Mouse (Mus musculus): Measurements from ENCODE around the gene As3mt. TPM values are rescaled to one million over a fixed set of nuclear protein-coding genes. Genes with fewer than 3 reads are reported as not detected.

The As3mt gene
- polyA plus RNA-seq, 1 experiment from 2014 or later, result 50.6 TPM

DNA sequence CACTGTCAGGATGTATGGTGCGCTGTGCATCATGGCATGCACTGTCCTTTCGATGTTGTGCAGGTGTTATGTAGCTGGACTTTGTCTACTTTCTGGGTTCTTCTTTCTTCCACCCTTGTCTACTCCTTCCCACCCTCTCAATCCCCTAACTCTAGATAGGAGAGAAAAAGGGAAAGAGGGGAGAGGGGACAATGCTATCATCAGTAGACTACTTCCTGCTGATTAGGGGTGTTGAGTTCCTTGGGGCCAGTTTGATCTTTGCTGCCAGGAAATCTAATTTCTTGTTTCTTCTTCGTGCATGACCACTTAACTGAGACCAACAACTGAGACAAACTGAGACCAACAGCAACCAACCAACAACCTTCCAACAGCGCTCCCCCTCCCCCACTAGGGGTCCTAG, 3.4 kb downstream of the As3mt start:
- DNase-seq (ENCODE audit: low spot score) (no peak), ATAC-seq (replicated peaks; ENCODE audit: low FRiP score, low TSS enrichment, low read depth) (no peak)
- no peak overlapping the region for H3K27ac ChIP-seq (ENCODE audit: low read depth)
- peaks cover 4% of the 10 kb centered on the region; the same call in 1 of the 2 replicates for H3K4me1 ChIP-seq (replicated peaks; ENCODE audit: control insufficient read depth, insufficient read depth, low read length)
- H3K36me3 ChIP-seq (ENCODE audit: control insufficient read depth, insufficient read depth, low read length), result 0 out of 2 replicates have a peak, but pooled peaks cover 2% of the 10 kb centered on the region
- H3K4me2 ChIP-seq (ENCODE audit: low read length), result no peak overlapping the region
- no peaks in the 10 kb centered on the region for H3K9me3 ChIP-seq (ENCODE audit: control insufficient read depth, low read length)
- H3K4me3 ChIP-seq (ENCODE audit: low read depth, low read length), result no peak overlapping the region
- no peak overlapping the region for H3K9ac ChIP-seq (ENCODE audit: low read length)
- 90% methylated on average over 4 of the region's 4 CpGs for WGBS
- no peaks in the 10 kb centered on the region for H3K27me3 ChIP-seq (replicated peaks; ENCODE audit: control insufficient read depth, insufficient read depth, low read length)

DNA sequence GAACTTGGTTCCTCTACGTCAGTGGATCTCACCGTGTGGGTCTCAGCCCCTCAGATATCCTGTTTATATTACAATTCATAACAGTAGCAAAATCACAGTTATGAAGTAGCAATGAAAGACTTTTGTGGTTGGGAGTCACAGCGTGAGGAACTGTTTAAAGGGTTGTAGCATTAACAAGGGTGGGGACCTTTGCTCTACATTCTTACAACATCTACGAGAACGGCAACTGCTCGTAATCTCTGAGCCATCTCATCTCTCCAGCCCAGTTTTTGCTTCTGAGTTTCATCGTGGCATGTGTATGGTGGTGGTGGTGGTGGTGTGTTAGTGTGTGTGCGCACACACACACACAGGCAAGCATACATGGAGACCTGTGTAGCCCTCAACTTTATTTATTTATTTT, 7.0 kb downstream of the As3mt start:
- WGBS, result 80% methylated on average over 8 of the region's 8 CpGs
- ATAC-seq (replicated peaks; ENCODE audit: low FRiP score, low TSS enrichment, low read depth) (no peak), DNase-seq (ENCODE audit: low spot score) (no peak)
- Histone ChIP-seq H3K4me1 (replicated peaks; ENCODE audit: control insufficient read depth, insufficient read depth, low read length) (no peaks in the 10 kb centered on the region), H3K9ac (ENCODE audit: low read length) (no peak overlapping the region), H3K4me3 (ENCODE audit: low read depth, low read length) (no peak overlapping the region), H3K27ac (ENCODE audit: low read depth) (no peak overlapping the region), H3K27me3 (replicated peaks; ENCODE audit: control insufficient read depth, insufficient read depth, low read length) (no peaks in the 10 kb centered on the region), H3K4me2 (ENCODE audit: low read length) (no peak overlapping the region), H3K36me3 (ENCODE audit: control insufficient read depth, insufficient read depth, low read length) (0 out of 2 replicates have a peak, but pooled peaks cover 2% of the 10 kb centered on the region), H3K9me3 (ENCODE audit: control insufficient read depth, low read length) (no peaks in the 10 kb centered on the region)

- 92% methylated on average over 8 of the region's 8 CpGs for WGBS
- Histone ChIP-seq H3K36me3 (ENCODE audit: control insufficient read depth, insufficient read depth, low read length) (peaks cover 6% of the 10 kb centered on the region; the same call in 1 of the 2 replicates), H3K4me2 (ENCODE audit: low read length) (no peak overlapping the region), H3K27ac (ENCODE audit: low read depth) (no peak overlapping the region), H3K27me3 (replicated peaks; ENCODE audit: control insufficient read depth, insufficient read depth, low read length) (no peaks in the 10 kb centered on the region), H3K9me3 (ENCODE audit: control insufficient read depth, low read length) (no peaks in the 10 kb centered on the region), H3K9ac (ENCODE audit: low read length) (no peak overlapping the region), H3K4me1 (replicated peaks; ENCODE audit: control insufficient read depth, insufficient read depth, low read length) (no peaks in the 10 kb centered on the region), H3K4me3 (ENCODE audit: low read depth, low read length) (no peak overlapping the region)
- DNase-seq (ENCODE audit: low spot score) (no peak), ATAC-seq (replicated peaks; ENCODE audit: low FRiP score, low TSS enrichment, low read depth) (no peak)
Observed at GRCm38 (mm10) chr19:46715016-46715415, 7.8 kb downstream of the As3mt start.

DNA sequence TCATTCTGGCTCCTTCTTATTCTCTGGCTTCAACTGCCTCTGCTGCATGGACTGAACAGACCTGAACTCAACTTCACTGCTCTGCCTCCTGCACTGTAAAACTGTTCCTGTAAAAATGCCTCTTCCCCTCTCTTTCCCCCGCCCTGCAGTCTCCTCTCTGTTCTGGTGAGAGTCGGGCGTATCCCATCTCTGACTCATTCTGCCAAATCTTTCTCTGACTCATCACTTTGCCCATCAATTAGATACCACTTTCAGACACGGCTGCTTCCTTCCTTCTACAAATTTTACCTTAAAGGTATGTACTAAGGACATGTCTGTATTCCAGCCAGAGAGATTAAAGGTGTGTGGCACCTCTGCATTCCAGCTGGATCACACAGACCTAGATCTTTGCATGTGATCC, 10.9 kb downstream of the As3mt start:
- Histone ChIP-seq H3K27me3 (replicated peaks; ENCODE audit: control insufficient read depth, insufficient read depth, low read length) (no peaks in the 10 kb centered on the region), H3K9me3 (ENCODE audit: control insufficient read depth, low read length) (no peaks in the 10 kb centered on the region), H3K9ac (ENCODE audit: low read length) (no peak overlapping the region), H3K4me2 (ENCODE audit: low read length) (no peak overlapping the region), H3K36me3 (ENCODE audit: control insufficient read depth, insufficient read depth, low read length) (peaks cover 17% of the 10 kb centered on the region; the same call in 1 of the 2 replicates), H3K27ac (ENCODE audit: low read depth) (no peak overlapping the region), H3K4me3 (ENCODE audit: low read depth, low read length) (no peak overlapping the region), H3K4me1 (replicated peaks; ENCODE audit: control insufficient read depth, insufficient read depth, low read length) (no peaks in the 10 kb centered on the region)
- ATAC-seq (replicated peaks; ENCODE audit: low FRiP score, low TSS enrichment, low read depth) (no peak), DNase-seq (ENCODE audit: low spot score) (no peak)
- 88% methylated on average over 4 of the region's 4 CpGs for WGBS

- no peak overlapping the region for H3K4me3 ChIP-seq (ENCODE audit: low read depth, low read length)
- H3K9ac ChIP-seq (ENCODE audit: low read length), result no peak overlapping the region
- H3K36me3 ChIP-seq (ENCODE audit: control insufficient read depth, insufficient read depth, low read length), result peaks cover 19% of the 10 kb centered on the region; the same call in 1 of the 2 replicates
- H3K27me3 ChIP-seq (replicated peaks; ENCODE audit: control insufficient read depth, insufficient read depth, low read length), result no peaks in the 10 kb centered on the region
- 78% methylated on average over 11 of the region's 11 CpGs for WGBS
- DNase-seq (ENCODE audit: low spot score) (no peak), ATAC-seq (replicated peaks; ENCODE audit: low FRiP score, low TSS enrichment, low read depth) (no peak)
- H3K9me3 ChIP-seq (ENCODE audit: control insufficient read depth, low read length), result no peaks in the 10 kb centered on the region
- H3K4me1 ChIP-seq (replicated peaks; ENCODE audit: control insufficient read depth, insufficient read depth, low read length), result no peaks in the 10 kb centered on the region
- no peak overlapping the region for H3K27ac ChIP-seq (ENCODE audit: low read depth)
- no peak overlapping the region for H3K4me2 ChIP-seq (ENCODE audit: low read length)
Observed at GRCm38 (mm10) chr19:46724411-46724810, 17.2 kb downstream of the As3mt start.

DNA sequence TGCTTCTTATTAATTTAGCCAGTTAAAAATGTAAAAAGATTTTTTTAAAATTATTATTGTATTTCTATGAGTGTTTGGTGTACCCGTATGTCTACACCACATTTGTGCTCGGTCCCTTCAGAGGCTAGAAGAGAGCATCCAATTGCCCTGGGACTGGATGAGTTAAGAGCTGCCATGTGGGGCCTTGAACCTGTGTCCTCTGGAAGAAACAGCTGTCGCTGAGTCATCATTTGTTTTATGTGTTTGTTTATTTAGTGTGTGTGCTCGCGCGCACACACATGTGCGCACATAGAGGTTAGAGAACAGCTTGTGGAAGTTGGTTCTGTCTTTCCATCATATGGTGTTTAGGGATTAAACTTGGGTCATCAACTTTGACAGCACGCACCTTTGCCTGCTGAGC, 18.9 kb downstream of the As3mt start:
- 93% methylated on average over 8 of the region's 8 CpGs for WGBS
- DNase-seq (ENCODE audit: low spot score) (no peak), ATAC-seq (replicated peaks; ENCODE audit: low FRiP score, low TSS enrichment, low read depth) (no peak)
- Histone ChIP-seq H3K36me3 (ENCODE audit: control insufficient read depth, insufficient read depth, low read length) (peaks cover 12% of the 10 kb centered on the region; the same call in 1 of the 2 replicates), H3K27ac (ENCODE audit: low read depth) (no peak overlapping the region), H3K4me3 (ENCODE audit: low read depth, low read length) (no peak overlapping the region), H3K4me1 (replicated peaks; ENCODE audit: control insufficient read depth, insufficient read depth, low read length) (no peaks in the 10 kb centered on the region), H3K9me3 (ENCODE audit: control insufficient read depth, low read length) (no peaks in the 10 kb centered on the region), H3K27me3 (replicated peaks; ENCODE audit: control insufficient read depth, insufficient read depth, low read length) (no peaks in the 10 kb centered on the region), H3K9ac (ENCODE audit: low read length) (no peak overlapping the region), H3K4me2 (ENCODE audit: low read length) (no peak overlapping the region)

DNA sequence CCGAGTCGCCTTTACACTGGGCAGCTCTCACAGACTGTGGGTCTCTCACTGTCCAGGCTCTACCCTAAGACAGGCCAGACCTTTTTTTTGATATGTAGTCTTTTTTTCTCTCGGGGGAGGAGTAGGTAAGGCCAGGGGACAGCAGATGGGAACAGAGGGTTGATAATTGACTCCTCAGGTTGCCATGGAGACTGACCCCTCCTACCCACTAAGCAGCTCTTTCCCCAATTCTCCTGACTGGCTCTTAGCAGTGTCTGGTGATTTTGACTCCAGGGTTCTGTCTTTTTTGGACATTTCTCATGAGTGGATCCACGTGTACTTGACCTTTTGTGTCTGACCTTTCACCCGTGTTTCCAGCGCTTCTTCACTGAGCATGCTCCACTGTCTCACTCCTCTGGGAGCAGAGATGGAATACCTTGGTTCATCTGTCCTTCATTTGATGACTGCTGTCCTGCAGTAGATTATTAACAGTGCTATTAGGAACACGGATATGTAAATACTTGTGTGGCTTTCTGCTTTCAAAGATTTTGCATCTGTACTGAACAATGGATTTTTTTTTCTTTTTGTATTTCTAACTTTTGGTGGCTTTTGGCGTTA, 20.0 kb downstream of the As3mt start:
- Histone ChIP-seq H3K27ac (ENCODE audit: low read depth) (no peak overlapping the region), H3K4me2 (ENCODE audit: low read length) (no peak overlapping the region), H3K9ac (ENCODE audit: low read length) (no peak overlapping the region), H3K9me3 (ENCODE audit: control insufficient read depth, low read length) (no peaks in the 10 kb centered on the region), H3K4me1 (replicated peaks; ENCODE audit: control insufficient read depth, insufficient read depth, low read length) (no peaks in the 10 kb centered on the region), H3K4me3 (ENCODE audit: low read depth, low read length) (no peak overlapping the region), H3K27me3 (replicated peaks; ENCODE audit: control insufficient read depth, insufficient read depth, low read length) (no peaks in the 10 kb centered on the region), H3K36me3 (ENCODE audit: control insufficient read depth, insufficient read depth, low read length) (0 out of 2 replicates have a peak, but pooled peaks cover 4% of the 10 kb centered on the region)
- DNase-seq (ENCODE audit: low spot score), result no peak
- no peak for ATAC-seq (replicated peaks; ENCODE audit: low FRiP score, low TSS enrichment, low read depth)
- WGBS, result 49% methylated on average over 8 of the region's 8 CpGs

GRCm38 (mm10) chr19:46727945-46728540, 20.8 kb downstream of the As3mt start:
- no peaks in the 10 kb centered on the region for H3K27me3 ChIP-seq (replicated peaks; ENCODE audit: control insufficient read depth, insufficient read depth, low read length)
- no peak for DNase-seq (ENCODE audit: low spot score)
- ATAC-seq (replicated peaks; ENCODE audit: low FRiP score, low TSS enrichment, low read depth), result no peak

DNA sequence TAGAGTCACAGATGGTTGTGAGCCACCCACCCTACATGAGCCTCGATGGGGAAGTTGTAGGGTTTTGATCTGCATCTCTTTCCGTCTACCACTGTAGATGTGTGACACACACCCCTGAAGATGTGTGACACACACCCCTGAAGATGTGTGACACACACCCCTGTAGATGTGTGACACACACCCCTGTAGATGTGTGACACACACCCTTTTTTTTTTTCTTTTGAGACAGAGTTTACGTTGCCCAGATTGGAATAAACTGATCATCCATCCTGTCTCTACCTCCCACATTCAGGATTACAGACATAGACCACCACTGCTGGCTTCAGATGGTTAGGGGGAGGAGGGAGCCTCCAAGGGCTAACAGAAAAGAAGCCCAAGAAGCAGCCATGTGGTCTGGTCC, 21.7 kb downstream of the As3mt start:
- DNase-seq (ENCODE audit: low spot score) (no peak), ATAC-seq (replicated peaks; ENCODE audit: low FRiP score, low TSS enrichment, low read depth) (no peak)
- no peaks in the 10 kb centered on the region for H3K4me1 ChIP-seq (replicated peaks; ENCODE audit: control insufficient read depth, insufficient read depth, low read length)
- 59% methylated on average over 3 of the region's 3 CpGs for WGBS
- peaks cover 10% of the 10 kb centered on the region; the same call in 1 of the 2 replicates for H3K36me3 ChIP-seq (ENCODE audit: control insufficient read depth, insufficient read depth, low read length)
- no peak overlapping the region for H3K4me3 ChIP-seq (ENCODE audit: low read depth, low read length)
- no peaks in the 10 kb centered on the region for H3K27me3 ChIP-seq (replicated peaks; ENCODE audit: control insufficient read depth, insufficient read depth, low read length)
- H3K4me2 ChIP-seq (ENCODE audit: low read length), result no peak overlapping the region
- H3K9me3 ChIP-seq (ENCODE audit: control insufficient read depth, low read length), result no peaks in the 10 kb centered on the region
- no peak overlapping the region for H3K9ac ChIP-seq (ENCODE audit: low read length)
- H3K27ac ChIP-seq (ENCODE audit: low read depth), result no peak overlapping the region

More at GRCm38 (mm10) chr19:46727945-46728540, 20.8 kb downstream of the As3mt start:
- H3K4me2 ChIP-seq (ENCODE audit: low read length), result no peak overlapping the region
- 0 out of 2 replicates have a peak, but pooled peaks cover 4% of the 10 kb centered on the region for H3K36me3 ChIP-seq (ENCODE audit: control insufficient read depth, insufficient read depth, low read length)
- H3K4me3 ChIP-seq (ENCODE audit: low read depth, low read length), result no peak overlapping the region
- no peaks in the 10 kb centered on the region for H3K4me1 ChIP-seq (replicated peaks; ENCODE audit: control insufficient read depth, insufficient read depth, low read length)
- H3K9ac ChIP-seq (ENCODE audit: low read length), result no peak overlapping the region
- WGBS, result 40% methylated on average over 11 of the region's 11 CpGs
- H3K27ac ChIP-seq (ENCODE audit: low read depth), result no peak overlapping the region
- H3K9me3 ChIP-seq (ENCODE audit: control insufficient read depth, low read length), result no peaks in the 10 kb centered on the region
